Mouse (Mus musculus) embryonic facial prominence, embryonic 11.5 days (tissue): ENCODE results near the gene Gm40193. TPM values are rescaled to one million over a fixed set of nuclear protein-coding genes. Genes with fewer than 3 reads are reported as not detected.
A peak's percentile ranks its signal among the peaks of the same experiment; 100 is the strongest.
"Not testable (repeated sequence)": the region's sequence is repeated elsewhere in the genome, so short reads cannot be mapped to it uniquely, and the experiment has no call there.

ENCODE experiments used
- ATAC-seq: fragments of 200-750 bp; cut with Nextera tagmentation; replicated peaks from 2 replicates; pipeline ENCODE4 v1.8.0; 2017; ENCODE audit warnings: low read depth; ENCODE audit not compliant: insufficient number of reproducible peaks, low FRiP score, low TSS enrichment
- DNase-seq: peaks from one replicate; pipeline ENCODE4 v3.0.0-alpha.2; 2015; ENCODE audit warnings: low spot score
- H3K27ac ChIP-seq: fragments of 300-500 bp; sonication (generic); replicated peaks from 2 replicates; pipeline ENCODE4 v1.5.1; 2014; ENCODE audit warnings: mild to moderate bottlenecking, low read depth, low read length, control low read depth
- H3K27me3 ChIP-seq: fragments of 300-500 bp; sonication (generic); 2 replicates; pipeline ENCODE4 v1.6.1; 2014; ENCODE audit warnings: mild to moderate bottlenecking, low read length, moderate library complexity, mixed read lengths; ENCODE audit not compliant: control insufficient read depth, insufficient read depth
- H3K36me3 ChIP-seq: fragments of 300-500 bp; sonication (generic); replicated peaks from 2 replicates; pipeline ENCODE4 v1.6.1; 2014; ENCODE audit warnings: low read depth, mild to moderate bottlenecking, low read length, moderate library complexity, mixed read lengths; ENCODE audit not compliant: control insufficient read depth, insufficient read depth
- H3K4me1 ChIP-seq: fragments of 300-500 bp; sonication (generic); 2 replicates; pipeline ENCODE4 v1.6.1; 2014; ENCODE audit warnings: low read length, mixed read lengths; ENCODE audit not compliant: control insufficient read depth, insufficient read depth
- H3K4me2 ChIP-seq: fragments of 300-500 bp; sonication (generic); 2 replicates; pipeline ENCODE4 v1.6.1; 2014; ENCODE audit warnings: low read depth, mild to moderate bottlenecking, control low read depth, low read length, moderate library complexity
- H3K4me3 ChIP-seq: fragments of 300-500 bp; sonication (generic); 2 replicates; pipeline ENCODE4 v1.5.1; 2014; ENCODE audit warnings: low read depth, low read length, control low read depth
- H3K9ac ChIP-seq: fragments of 300-500 bp; sonication (generic); replicated peaks from 2 replicates; pipeline ENCODE4 v1.6.1; 2014; ENCODE audit warnings: mild to moderate bottlenecking, control low read depth, low read length
- H3K9me3 ChIP-seq: fragments of 300-500 bp; sonication (generic); replicated peaks from 2 replicates; pipeline ENCODE4 v1.6.1; 2016; ENCODE audit warnings: mild to moderate bottlenecking, low read length, inconsistent platforms, mixed read lengths; ENCODE audit not compliant: control insufficient read depth
- WGBS: fragments of 180-500 bp; shearing (Covaris S2); extraction: QIAGEN DNeasy Blood & Tissue Kit; methylation state at CpG from one replicate; pipeline ENCODE4 v1.1.7; 2014; 5-methylcytosine and 5-hydroxymethylcytosine counted together
- polyA plus RNA-seq: library from polyadenylated mRNA; unstranded; fragments of >200 nt; fragmentation: Nextera tagmentation; extraction: Ambion mirVana; gene quantifications from 2 replicates; pipeline ENCODE4 v1.2.1, GENCODE M21; 2014

The Gm40193 gene
- polyA plus RNA-seq, 1 experiment from 2014 or later = not detected

DNA sequence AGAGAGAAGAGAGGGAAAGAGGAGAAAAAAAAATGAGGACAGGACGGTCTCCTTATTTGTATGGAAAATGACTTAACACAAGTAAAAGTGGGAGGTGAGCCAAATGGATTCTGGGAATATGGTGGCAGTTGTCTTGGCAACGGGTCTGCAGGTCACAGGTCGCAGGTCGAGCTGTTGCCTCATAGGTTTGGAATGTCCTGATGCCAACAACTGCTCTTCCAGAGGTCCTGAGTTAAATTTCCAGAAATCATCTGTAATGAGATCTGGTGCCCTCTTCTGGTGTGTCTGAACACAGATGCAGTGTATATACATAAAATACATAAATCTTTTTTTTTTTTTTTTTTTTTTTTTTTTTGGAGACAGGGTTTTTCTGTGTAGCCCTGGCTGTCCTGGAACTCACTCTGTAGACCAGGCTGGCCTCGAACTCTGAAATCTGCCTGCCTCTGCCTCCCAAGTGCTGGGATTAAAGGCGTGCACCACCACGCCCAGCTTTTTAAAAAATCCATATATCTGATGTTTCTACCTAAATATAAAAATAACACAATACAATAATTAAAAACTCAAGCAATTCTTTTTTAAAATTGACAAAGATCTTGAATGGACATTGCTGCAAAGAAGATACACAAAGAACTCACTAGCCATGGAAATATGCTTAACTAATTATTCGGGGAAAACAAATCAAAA lies 9.3 kb downstream of the Gm40193 start:
- not testable (repeated sequence) for ATAC-seq, H3K4me2 ChIP-seq, H3K27ac ChIP-seq, H3K4me1 ChIP-seq, H3K4me3 ChIP-seq, H3K9me3 ChIP-seq, H3K27me3 ChIP-seq, H3K9ac ChIP-seq, DNase-seq, H3K36me3 ChIP-seq
- 83% methylated on average over 8 of the region's 8 CpGs for WGBS

DNA sequence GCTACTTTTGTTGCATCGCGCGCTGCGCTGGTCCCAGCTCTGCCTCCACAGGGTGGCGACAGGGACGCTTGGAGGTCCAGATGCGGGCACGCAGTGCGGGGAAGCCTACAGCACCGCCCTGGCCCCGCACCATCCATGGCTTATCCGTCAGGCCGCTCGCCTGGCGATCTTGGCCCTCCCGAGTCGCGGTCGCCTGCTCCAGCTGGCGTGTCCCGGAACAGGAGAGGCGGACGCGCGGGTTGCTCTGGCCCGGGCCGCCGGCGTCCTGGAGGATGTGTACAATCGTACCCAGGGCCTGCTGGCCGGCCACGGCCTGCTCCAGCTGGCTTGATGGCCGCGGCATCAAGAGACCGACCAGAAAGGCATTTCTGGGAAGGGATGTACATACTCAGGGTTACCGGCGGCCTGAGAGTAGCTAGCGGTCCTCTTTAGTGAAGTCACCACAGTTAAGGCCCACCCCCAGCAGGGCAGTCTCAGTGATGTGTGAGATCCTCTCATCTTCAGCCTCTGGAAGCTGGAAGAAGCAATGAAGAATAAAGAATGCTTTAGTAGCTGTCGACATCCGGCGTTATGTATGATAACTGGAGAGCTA lies 12.5 kb downstream of the Gm40193 start:
- WGBS = 14% methylated on average over 41 of the region's 41 CpGs
- H3K9ac ChIP-seq = peak overlapping the region; percentile 43
- no peaks in the 10 kb centered on the region for H3K36me3 ChIP-seq
- ATAC-seq (no peak; the same call in 1 of the 2 replicates), DNase-seq (peak; percentile 40)
- H3K27me3 ChIP-seq = no peaks in the 10 kb centered on the region
- peak overlapping the region; percentile 5 for H3K4me3 ChIP-seq
- H3K27ac ChIP-seq = no peak overlapping the region
- H3K4me1 ChIP-seq = no peaks in the 10 kb centered on the region
- H3K4me2 ChIP-seq = peak overlapping the region; percentile 24
- H3K9me3 ChIP-seq = no peaks in the 10 kb centered on the region

DNA sequence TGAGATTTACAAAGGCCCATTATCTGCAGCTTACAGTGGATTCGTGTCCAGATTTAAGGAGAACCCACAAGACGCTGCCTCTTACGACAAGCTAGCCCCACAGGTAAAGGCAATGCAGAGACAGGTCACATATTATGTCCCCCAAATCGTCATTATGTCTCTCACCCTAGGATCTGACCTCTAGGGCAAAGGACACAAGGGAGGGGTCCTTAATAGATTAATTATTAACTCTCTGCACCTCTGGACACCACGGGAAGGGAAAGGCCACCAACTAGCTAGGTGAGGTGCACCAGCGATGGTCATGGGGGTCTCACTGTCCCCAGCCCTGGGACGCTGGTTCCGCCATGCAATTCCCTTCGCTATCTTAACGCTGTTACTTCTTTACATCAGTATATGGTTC lies 13.8 kb downstream of the Gm40193 start, which contains the start of gene Gltpd2:
TSS of gene Gltpd2 (plus strand) at position 274 of the 400 bp plus-strand sequence.
- no peak for DNase-seq
- no peaks in the 10 kb centered on the region for H3K4me1 ChIP-seq
- WGBS = 79% methylated on average over 10 of the region's 10 CpGs
- ATAC-seq = no peak
- peak within 1 kb of the TSS; percentile 5 for H3K4me3 ChIP-seq
- H3K9ac ChIP-seq = peak within 1 kb of the TSS; percentile 43
- H3K27ac ChIP-seq = no peak within 1 kb of the TSS
- H3K27me3 ChIP-seq = no peaks in the 10 kb centered on the region
- H3K4me2 ChIP-seq = peak within 1 kb of the TSS; percentile 24
- H3K9me3 ChIP-seq = no peaks in the 10 kb centered on the region
- no peaks in the 10 kb centered on the region for H3K36me3 ChIP-seq

DNA sequence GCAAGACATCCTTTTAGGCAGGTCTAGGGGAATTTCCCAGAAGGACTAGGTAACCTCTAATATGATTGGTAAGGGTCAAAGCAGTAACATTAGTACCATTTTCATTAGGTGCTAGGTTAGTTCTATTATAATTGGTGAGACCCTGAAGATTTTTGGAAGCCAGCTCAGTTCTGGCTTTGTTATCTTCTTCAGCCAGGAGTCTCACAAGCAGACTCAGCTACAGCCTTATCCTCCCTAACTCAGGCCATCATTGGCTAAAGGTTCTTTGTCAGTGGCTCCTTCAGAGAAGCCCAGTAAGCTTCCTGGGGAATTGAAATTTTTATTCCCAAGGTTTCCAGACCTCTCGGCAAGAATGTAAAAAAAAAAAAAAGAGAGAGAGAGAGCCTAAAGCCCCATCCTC lies 14.3 kb downstream of the Gm40193 start:
- no peak for ATAC-seq
- DNase-seq = no peak
- Histone ChIP-seq H3K4me1 (no peaks in the 10 kb centered on the region), H3K27ac (no peak overlapping the region), H3K9me3 (no peaks in the 10 kb centered on the region), H3K4me3 (no peak overlapping the region), H3K4me2 (no peak overlapping the region), H3K27me3 (no peaks in the 10 kb centered on the region), H3K36me3 (no peaks in the 10 kb centered on the region), H3K9ac (no peak overlapping the region)
- 58% methylated on average over 1 of the region's 1 CpGs for WGBS

DNA sequence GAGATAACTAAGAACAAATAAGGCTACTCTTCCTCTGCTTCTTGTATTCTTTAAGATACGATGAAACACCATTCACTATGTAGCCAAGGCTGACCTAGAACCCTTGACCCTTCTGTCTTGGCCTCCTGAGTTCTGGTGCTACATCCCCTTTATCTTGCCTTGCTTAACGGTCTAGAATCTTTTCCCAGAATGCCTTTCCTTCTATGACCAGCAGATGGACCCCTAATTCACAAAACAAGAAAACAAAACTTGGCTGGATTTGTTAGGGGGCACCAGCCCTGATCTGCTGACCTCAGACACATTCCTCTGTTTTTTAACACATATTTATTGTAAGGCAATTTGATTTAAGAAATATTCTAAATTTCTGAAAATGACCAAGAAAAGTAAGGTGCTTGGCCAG lies 16.4 kb downstream of the Gm40193 start:
- peak; percentile 77 for DNase-seq

DNA sequence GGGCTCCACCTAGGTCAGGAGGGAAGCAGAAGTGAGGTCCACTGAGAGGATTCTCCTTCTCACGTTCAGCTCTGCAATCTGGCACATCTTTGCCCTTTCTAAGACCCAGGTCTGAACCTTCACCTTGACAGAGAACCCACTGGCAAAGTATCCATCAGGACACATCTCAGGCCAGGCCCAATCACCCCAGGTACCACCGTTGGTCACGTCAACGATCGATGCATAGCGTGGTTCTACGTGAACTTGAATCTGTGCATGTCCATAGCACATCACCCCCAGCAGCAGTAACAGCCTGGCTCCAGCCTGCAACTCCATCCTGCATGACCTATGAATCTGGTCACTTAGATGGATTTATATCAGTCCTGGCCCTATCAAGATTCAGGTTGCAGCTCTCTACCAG lies 18.5 kb downstream of the Gm40193 start, which contains the start of gene Vmo1:
TSS of gene Vmo1 (minus strand) at position 329 of the 400 bp plus-strand sequence.
- H3K4me3 ChIP-seq = no peak within 1 kb of the TSS
- H3K27ac ChIP-seq = no peak within 1 kb of the TSS
- WGBS = 86% methylated on average over 7 of the region's 7 CpGs
- no peak within 1 kb of the TSS for H3K9ac ChIP-seq
- ATAC-seq = no peak
- DNase-seq = no peak
- 0 out of 2 replicates have a peak, but pooled peaks cover 2% of the 10 kb centered on the region for H3K4me1 ChIP-seq
- no peak within 1 kb of the TSS for H3K4me2 ChIP-seq
- no peaks in the 10 kb centered on the region for H3K36me3 ChIP-seq
- no peaks in the 10 kb centered on the region for H3K9me3 ChIP-seq
- H3K27me3 ChIP-seq = no peaks in the 10 kb centered on the region

More for the DNA sequence above, 16.4 kb downstream of the Gm40193 start:
- no peak overlapping the region for H3K27ac ChIP-seq
- 30% methylated on average over 2 of the region's 2 CpGs for WGBS
- no peak overlapping the region for H3K9ac ChIP-seq
- H3K4me1 ChIP-seq = no peaks in the 10 kb centered on the region
- H3K36me3 ChIP-seq = no peaks in the 10 kb centered on the region
- no peaks in the 10 kb centered on the region for H3K9me3 ChIP-seq
- no peaks in the 10 kb centered on the region for H3K27me3 ChIP-seq
- no peak overlapping the region for H3K4me3 ChIP-seq
- no peak for ATAC-seq
- H3K4me2 ChIP-seq = no peak overlapping the region

DNA sequence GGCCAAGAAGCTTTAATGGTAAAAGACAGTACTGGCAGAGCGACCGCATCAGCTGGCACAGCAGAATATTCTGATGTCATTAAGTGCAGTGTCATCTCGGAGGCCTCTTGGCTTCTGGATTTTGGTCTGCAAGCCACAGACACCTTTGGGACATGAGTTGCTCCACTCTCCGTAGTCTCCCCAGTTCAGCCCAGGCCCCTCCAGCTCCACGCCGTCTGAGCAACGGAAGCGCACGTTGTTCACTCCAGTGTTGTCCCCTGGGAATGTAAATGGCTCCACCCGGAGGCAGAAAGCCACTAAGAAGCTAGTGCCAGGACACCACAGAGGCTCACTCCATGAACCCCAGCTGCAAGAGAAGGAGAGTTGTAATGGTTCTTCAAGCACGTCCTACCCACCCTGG lies 19.2 kb downstream of the Gm40193 start:
- Histone ChIP-seq H3K4me2 (no peak overlapping the region), H3K4me3 (no peak overlapping the region), H3K36me3 (no peaks in the 10 kb centered on the region), H3K27ac (no peak overlapping the region), H3K9me3 (no peaks in the 10 kb centered on the region), H3K4me1 (0 out of 2 replicates have a peak, but pooled peaks cover 2% of the 10 kb centered on the region), H3K27me3 (no peaks in the 10 kb centered on the region), H3K9ac (no peak overlapping the region)
- no peak for DNase-seq
- WGBS = 57% methylated on average over 11 of the region's 11 CpGs
- ATAC-seq = no peak

DNA sequence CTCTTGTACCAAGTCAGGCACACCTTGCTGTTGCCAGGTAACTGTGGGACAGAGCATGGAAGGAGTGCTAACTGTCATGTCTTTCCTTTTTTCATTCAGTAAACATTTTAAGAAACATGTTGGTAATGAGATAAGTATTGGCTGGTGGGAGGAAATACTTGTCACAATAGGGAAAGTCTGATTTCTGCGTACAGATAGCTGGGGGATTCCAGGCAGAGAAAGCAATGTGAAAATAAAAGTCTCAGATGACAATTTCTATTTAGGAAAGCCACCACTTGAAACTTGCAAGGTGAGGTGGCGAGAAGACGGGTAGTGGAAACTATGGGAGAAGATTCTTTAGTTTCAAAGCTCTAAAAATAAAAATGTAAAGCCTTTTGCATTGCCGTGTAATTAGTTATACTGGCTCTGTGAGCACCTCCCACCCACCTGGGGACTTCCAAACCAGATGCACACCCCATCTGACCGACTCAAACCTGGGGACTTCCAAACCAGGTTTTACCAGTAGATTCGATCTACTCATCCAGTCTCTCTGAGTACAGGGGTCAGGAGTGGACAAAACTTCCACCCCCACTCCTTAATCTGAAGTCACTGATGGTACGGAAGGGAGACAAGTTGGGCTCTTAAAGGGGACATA lies 19.9 kb downstream of the Gm40193 start:
- H3K9me3 ChIP-seq = no peaks in the 10 kb centered on the region
- ATAC-seq (no peak), DNase-seq (no peak)
- H3K9ac ChIP-seq = no peak overlapping the region
- 76% methylated on average over 7 of the region's 7 CpGs for WGBS
- no peak overlapping the region for H3K4me2 ChIP-seq
- H3K36me3 ChIP-seq = no peaks in the 10 kb centered on the region
- H3K27me3 ChIP-seq = no peaks in the 10 kb centered on the region
- H3K4me3 ChIP-seq = no peak overlapping the region
- H3K27ac ChIP-seq = no peak overlapping the region
- 0 out of 2 replicates have a peak, but pooled peaks cover 2% of the 10 kb centered on the region for H3K4me1 ChIP-seq
